Mouse (Mus musculus) retina, postnatal 1 day (tissue): Measurements from ENCODE around the gene Dhx40.
"Not testable (repeated sequence)": the region's sequence is repeated elsewhere in the genome, so short reads cannot be mapped to it uniquely, and the experiment has no call there.

Experiments used
- DNase-seq: peaks from one replicate; pipeline ENCODE4 v3.0.0-alpha.2; 2012

The Dhx40 gene

GRCm38 (mm10) chr11:86749776-86750423 lies 57.6 kb downstream of the Dhx40 start:
- no peak for DNase-seq

GRCm38 (mm10) chr11:86745634-86746404 lies 61.7 kb downstream of the Dhx40 start:
- DNase-seq: no peak

- DNase-seq: no peak
These were observed 64.9 kb downstream of the Dhx40 start for GRCm38 (mm10) chr11:86742605-86743004.

GRCm38 (mm10) chr11:86741505-86741904 lies 66.0 kb downstream of the Dhx40 start:
- no peak for DNase-seq

GRCm38 (mm10) chr11:86739470-86739869 lies 68.1 kb downstream of the Dhx40 start:
- DNase-seq: no peak

DNA sequence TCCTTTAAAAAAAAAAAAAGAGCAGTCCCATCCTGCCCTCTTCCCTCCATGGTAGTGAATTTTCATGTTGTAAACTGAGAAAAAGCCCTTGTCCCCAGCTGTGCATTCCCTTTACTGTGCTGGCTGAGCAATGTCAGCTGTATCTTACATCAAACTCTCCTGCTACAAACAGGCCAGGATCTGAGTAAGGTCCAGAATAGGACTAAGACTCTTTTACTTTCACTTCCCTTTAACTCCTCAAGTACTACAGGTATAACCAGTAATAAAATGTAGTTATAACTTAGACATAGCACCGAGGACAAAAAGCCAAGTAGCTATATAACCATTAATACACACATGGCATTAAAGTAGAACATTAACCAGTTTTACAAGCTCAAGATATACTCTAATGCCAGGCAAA lies 68.6 kb downstream of the Dhx40 start:
- no peak for DNase-seq

DNA sequence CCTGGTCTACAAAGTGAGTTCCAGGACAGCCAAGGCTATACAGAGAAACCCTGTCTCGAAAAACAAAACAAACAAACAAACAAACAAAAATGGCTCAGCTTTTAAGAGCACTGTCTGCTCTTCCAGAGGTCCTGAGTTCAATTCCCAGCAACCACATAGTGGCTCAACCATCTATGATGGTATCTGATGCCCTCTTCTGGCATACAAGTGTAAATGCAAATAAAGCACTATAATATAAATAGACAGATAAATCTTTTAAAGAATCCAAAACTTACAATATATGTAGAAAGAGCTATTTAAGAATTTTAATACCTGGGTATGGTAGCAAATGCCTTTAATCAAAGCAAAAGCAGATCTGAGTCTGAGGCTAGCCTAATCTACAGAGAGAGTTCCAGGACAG lies 69.2 kb downstream of the Dhx40 start:
- not testable (repeated sequence) for DNase-seq

GRCm38 (mm10) chr11:86737301-86738000 lies 70.1 kb downstream of the Dhx40 start:
- DNase-seq: no peak

DNA sequence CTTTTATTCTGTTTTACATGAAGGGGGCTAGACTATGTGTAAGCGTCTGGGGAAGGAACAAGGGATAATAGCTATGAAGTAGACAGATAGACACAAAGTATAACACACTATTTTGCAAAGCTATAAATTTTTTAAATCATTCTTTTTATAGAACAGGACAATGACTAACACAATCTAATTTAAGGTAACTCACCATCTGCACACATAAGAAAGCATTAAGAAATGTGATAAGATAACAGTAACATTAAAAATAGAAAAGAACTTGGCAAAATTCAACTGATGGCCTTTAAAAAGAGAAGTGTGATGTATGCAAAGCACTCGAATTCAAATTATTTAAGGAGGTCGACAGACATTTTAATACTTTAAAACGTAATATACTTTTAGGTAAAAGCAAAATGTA lies 72.6 kb downstream of the Dhx40 start:
- DNase-seq: no peak

DNA sequence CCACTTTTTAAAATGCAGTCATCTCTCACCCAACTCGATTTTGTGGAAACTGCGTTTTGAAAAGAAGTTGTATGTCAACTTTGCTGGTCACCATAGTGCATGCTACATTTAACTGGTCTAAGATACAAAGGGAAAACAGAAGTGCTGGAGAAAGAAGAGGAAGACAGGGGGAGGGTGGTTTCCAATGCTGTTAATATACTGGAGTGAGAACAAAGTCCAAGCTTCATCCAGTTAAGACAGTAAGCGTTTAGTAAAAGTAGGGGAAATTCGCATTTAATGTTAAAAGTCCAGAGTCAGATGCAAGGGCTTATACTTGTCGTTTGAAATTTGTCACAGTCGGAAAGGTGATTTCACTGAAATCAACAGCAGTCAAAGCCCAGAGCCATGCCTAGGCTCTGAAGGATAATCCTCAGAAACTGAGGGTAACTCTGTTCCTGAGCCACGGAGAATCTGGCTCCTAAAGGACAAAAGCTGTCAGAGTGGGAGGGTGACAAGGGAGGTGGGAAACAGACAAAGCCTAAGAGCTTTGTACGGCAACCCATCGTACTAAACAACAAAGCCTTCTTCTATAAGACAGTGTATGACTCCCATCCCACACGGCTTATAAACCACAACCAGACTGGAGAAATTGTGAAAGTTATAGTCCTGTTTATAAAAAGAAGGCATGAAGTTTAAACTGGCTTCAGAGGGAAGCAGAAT lies 73.2 kb downstream of the Dhx40 start:
- DNase-seq: peak; percentile 5

DNA sequence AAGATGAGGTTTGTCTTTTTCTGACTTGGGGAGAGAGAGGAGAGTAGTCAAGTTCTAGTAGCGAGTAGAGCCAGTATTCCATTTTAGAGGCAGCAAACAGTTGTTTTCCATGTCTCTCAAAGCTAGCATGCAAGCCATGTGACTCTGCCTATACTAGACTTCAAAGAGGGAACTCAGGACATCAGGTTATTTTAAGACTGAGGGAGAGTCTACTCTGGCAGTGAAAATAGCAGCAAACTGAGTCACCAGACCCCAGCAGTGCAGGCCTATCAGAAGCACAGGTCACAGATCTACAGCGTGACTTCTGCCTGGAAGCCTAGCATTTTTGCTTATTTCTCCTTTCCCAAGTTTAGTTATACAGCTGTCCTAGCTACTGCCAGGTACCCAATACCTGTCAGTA lies 76.1 kb downstream of the Dhx40 start:
- DNase-seq: no peak

GRCm38 (mm10) chr11:86725607-86726006 lies 81.9 kb downstream of the Dhx40 start:
- DNase-seq: no peak

DNA sequence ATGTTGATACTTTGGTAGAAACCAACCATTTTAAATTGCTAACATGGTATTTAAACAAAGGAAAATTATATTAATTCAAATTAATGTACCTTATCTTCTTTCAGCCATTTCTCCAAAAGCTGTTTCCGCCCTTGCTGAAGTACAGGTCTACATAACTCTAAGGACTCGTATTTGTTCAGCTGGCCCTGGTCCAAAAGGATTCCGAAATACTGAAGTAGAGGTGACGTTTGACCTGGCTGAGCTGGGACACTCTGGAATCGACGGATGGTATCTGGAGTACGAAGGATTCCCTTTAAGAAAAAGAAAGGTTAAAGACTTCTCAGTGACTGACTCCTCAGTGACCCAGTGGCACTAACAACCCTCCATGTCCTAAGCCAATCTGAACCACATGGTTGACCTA lies 82.6 kb downstream of the Dhx40 start:
- DNase-seq: no peak

GRCm38 (mm10) chr11:86724004-86724403 lies 83.5 kb downstream of the Dhx40 start:
- DNase-seq: no peak

GRCm38 (mm10) chr11:86719390-86719789 lies 88.2 kb downstream of the Dhx40 start:
- DNase-seq: no peak
